18 mouse cellular contexts compared by ENCODE assay signal in the genomic region with DNA sequence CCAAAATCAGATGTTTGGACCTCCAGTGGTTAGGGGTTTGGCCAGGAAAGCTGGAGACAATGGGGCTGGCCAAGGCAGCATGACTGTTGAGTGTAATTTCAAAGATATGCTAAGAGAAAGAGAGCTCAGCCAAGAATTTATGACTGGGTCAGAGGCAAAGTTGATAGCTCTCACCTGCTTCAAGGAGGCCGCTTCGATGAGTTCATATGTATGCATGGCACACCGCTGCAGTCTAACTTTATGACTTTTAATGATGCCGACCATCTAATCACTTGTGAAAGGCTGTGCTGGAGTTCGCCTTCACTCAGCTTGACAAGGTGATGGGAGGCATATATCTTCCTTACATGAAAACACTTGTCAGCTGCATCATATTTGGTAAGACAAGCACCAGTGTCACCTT.
"Had no signal": no experiment of that assay in that cellular context is flagged by ENCODE, and none has a peak within 500 bp of the region (broad histone marks: within the 10 kb centered on the region; RNA-seq: fewer than 3 reads in every experiment).

No protein-coding gene starts in this region.

- DNase-seq: lung, adult 2 months; lung, postnatal 10 days; lung, postnatal 4 days; retina, postnatal 1 day; right cerebral cortex, adult 18-20 months; right cerebral cortex, postnatal 25 days; right cerebral cortex, postnatal 4 days; spleen, adult 18-20 months; thymus, adult 18-20 months; thymus, postnatal 14 days; thymus, postnatal 36 days had no signal

- H3K36me3 ChIP-seq: lung, embryonic 15.5 days; midbrain, embryonic 10.5 days; midbrain, embryonic 12.5 days; midbrain, embryonic 15.5 days; neural tube, embryonic 13.5 days; neural tube, embryonic 15.5 days had no signal

- H3K9ac ChIP-seq: lung, embryonic 15.5 days; midbrain, embryonic 12.5 days; midbrain, embryonic 15.5 days; neural tube, embryonic 13.5 days; neural tube, embryonic 15.5 days had no signal

- H3K4me3 ChIP-seq: lung, embryonic 15.5 days; midbrain, embryonic 10.5 days; midbrain, embryonic 12.5 days; midbrain, embryonic 15.5 days; myocyte; neural tube, embryonic 13.5 days; neural tube, embryonic 15.5 days had no signal

- ATAC-seq: midbrain, embryonic 15.5 days had no signal

- H3K9me3 ChIP-seq: lung, embryonic 15.5 days; midbrain, embryonic 10.5 days; midbrain, embryonic 12.5 days; midbrain, embryonic 15.5 days; neural tube, embryonic 13.5 days; neural tube, embryonic 15.5 days had no signal

- H3K4me1 ChIP-seq: lung, embryonic 15.5 days; midbrain, embryonic 10.5 days; midbrain, embryonic 12.5 days; midbrain, embryonic 15.5 days; neural tube, embryonic 13.5 days; neural tube, embryonic 15.5 days had no signal

- H3K27ac ChIP-seq: lung, embryonic 15.5 days; midbrain, embryonic 10.5 days; midbrain, embryonic 12.5 days; midbrain, embryonic 15.5 days; neural tube, embryonic 13.5 days; neural tube, embryonic 15.5 days had no signal

- H3K4me2 ChIP-seq: lung, embryonic 15.5 days; midbrain, embryonic 12.5 days; midbrain, embryonic 15.5 days; neural tube, embryonic 13.5 days; neural tube, embryonic 15.5 days had no signal

- H3K27me3 ChIP-seq: lung, embryonic 15.5 days; midbrain, embryonic 12.5 days; midbrain, embryonic 15.5 days; neural tube, embryonic 13.5 days; neural tube, embryonic 15.5 days had no signal
